Mouse (Mus musculus) limb, embryonic 11.5 days (tissue): ENCODE measurements at regions not wholly inside any gene's neighbourhood (a gene's known extent, or its start where the extent isn't known, plus 50 kb on each side); places are given as distances from the start of the nearest gene placed in this dataset.

Experiments
- ATAC-seq: fragments of 200-750 bp; cut with Nextera tagmentation; 2 replicates; pipeline ENCODE4 v1.8.0; 2017; ENCODE audit warnings: low read depth; ENCODE audit not compliant: insufficient number of reproducible peaks, low FRiP score, low TSS enrichment
- DNase-seq: peaks from one replicate; pipeline ENCODE4 v3.0.0-alpha.2; 2015; ENCODE audit warnings: low spot score
- H3K27ac ChIP-seq: fragments of 300-500 bp; sonication (generic); replicated peaks from 2 replicates; pipeline ENCODE4 v1.5.1; 2014; ENCODE audit warnings: low read depth, mild to moderate bottlenecking, low read length
- H3K27me3 ChIP-seq: fragments of 300-500 bp; sonication (generic); 2 replicates; pipeline ENCODE4 v1.6.1; 2014; ENCODE audit warnings: mild to moderate bottlenecking, low read length, mixed read lengths; ENCODE audit not compliant: control insufficient read depth, insufficient read depth
- H3K36me3 ChIP-seq: fragments of 300-500 bp; sonication (generic); 2 replicates; pipeline ENCODE4 v1.6.1; 2014; ENCODE audit warnings: mild to moderate bottlenecking, low read length, moderate library complexity, mixed read lengths; ENCODE audit not compliant: control insufficient read depth, insufficient read depth
- H3K4me1 ChIP-seq: fragments of 300-500 bp; sonication (generic); 2 replicates; pipeline ENCODE4 v1.6.1; 2014; ENCODE audit warnings: low read length, mixed read lengths; ENCODE audit not compliant: control insufficient read depth, insufficient read depth
- H3K4me2 ChIP-seq: fragments of 300-500 bp; sonication (generic); 2 replicates; pipeline ENCODE4 v1.6.1; 2014; ENCODE audit warnings: low read depth, mild to moderate bottlenecking, moderate library complexity; ENCODE audit not compliant: severe bottlenecking
- H3K4me3 ChIP-seq: fragments of 300-500 bp; sonication (generic); 2 replicates; pipeline ENCODE4 v1.5.1; 2014; ENCODE audit warnings: low read depth, low read length
- H3K9ac ChIP-seq: fragments of 300-500 bp; sonication (generic); 2 replicates; pipeline ENCODE4 v1.6.1; 2014; ENCODE audit warnings: mild to moderate bottlenecking, low read length
- H3K9me3 ChIP-seq: fragments of 300-500 bp; sonication (generic); 2 replicates; pipeline ENCODE4 v1.6.1; 2016; ENCODE audit warnings: low read length; ENCODE audit not compliant: control insufficient read depth
- WGBS: fragments of 180-500 bp; shearing (Covaris S2); extraction: QIAGEN DNeasy Blood & Tissue Kit; methylation state at CpG from one replicate; pipeline ENCODE4 v1.1.7; 2014; 5-methylcytosine and 5-hydroxymethylcytosine counted together

- ATAC-seq (peak; percentile 44; the same call in 1 of the 2 replicates), DNase-seq (peak; percentile 42)
- Histone ChIP-seq H3K9me3 (no peaks in the 10 kb centered on the region), H3K27me3 (no peaks in the 10 kb centered on the region), H3K4me1 (no peaks in the 10 kb centered on the region), H3K27ac (no peak overlapping the region), H3K4me2 (no peak overlapping the region), H3K36me3 (no peaks in the 10 kb centered on the region), H3K4me3 (no peak overlapping the region), H3K9ac (no peak overlapping the region)
- 30% methylated on average over 4 of the region's 4 CpGs for WGBS
Measured at GRCm38 (mm10) chr10:29921658-29922057, 278.7 kb downstream of the Cenpw start.

GRCm38 (mm10) chr10:29897780-29898363 is 302.5 kb downstream of the Cenpw start:
- Histone ChIP-seq H3K27me3 (no peaks in the 10 kb centered on the region), H3K4me1 (no peaks in the 10 kb centered on the region), H3K27ac (no peak overlapping the region), H3K36me3 (no peaks in the 10 kb centered on the region), H3K4me3 (no peak overlapping the region), H3K9ac (no peak overlapping the region), H3K9me3 (no peaks in the 10 kb centered on the region), H3K4me2 (no peak overlapping the region)
- DNase-seq (peak; percentile 40), ATAC-seq (peak; percentile 79; the same call in 1 of the 2 replicates)
- WGBS, result 27% methylated on average over 1 of the region's 1 CpGs

- H3K9me3 ChIP-seq, result no peaks in the 10 kb centered on the region
- no peak overlapping the region for H3K4me3 ChIP-seq
- DNase-seq (no peak), ATAC-seq (no peak)
- H3K27me3 ChIP-seq, result no peaks in the 10 kb centered on the region
- H3K27ac ChIP-seq, result no peak overlapping the region
- H3K4me2 ChIP-seq, result no peak overlapping the region
- H3K9ac ChIP-seq, result no peak overlapping the region
- H3K36me3 ChIP-seq, result no peaks in the 10 kb centered on the region
- H3K4me1 ChIP-seq, result no peaks in the 10 kb centered on the region
Measured at GRCm38 (mm10) chr10:29864566-29864965, 328.9 kb upstream of the Rspo3 start.

- Histone ChIP-seq H3K9me3 (no peaks in the 10 kb centered on the region), H3K4me1 (0 out of 2 replicates have a peak, but pooled peaks cover 2% of the 10 kb centered on the region), H3K36me3 (no peaks in the 10 kb centered on the region), H3K27me3 (no peaks in the 10 kb centered on the region), H3K27ac (no peak overlapping the region), H3K9ac (no peak overlapping the region), H3K4me2 (no peak overlapping the region), H3K4me3 (no peak overlapping the region)
- DNase-seq, result no peak
- whole genome bisulfite sequencing, result 0% methylated on average over 2 of the region's 2 CpGs
- ATAC-seq, result no peak
Measured at GRCm38 (mm10) chr10:29855749-29856313, 320.2 kb upstream of the Rspo3 start.

- Histone ChIP-seq H3K27ac (no peak overlapping the region), H3K4me3 (no peak overlapping the region), H3K27me3 (no peaks in the 10 kb centered on the region)
Measured at GRCm38 (mm10) chr10:29852516-29852915, 316.8 kb upstream of the Rspo3 start.

GRCm38 (mm10) chr10:29824939-29825658 is 289.4 kb upstream of the Rspo3 start:
- no peaks in the 10 kb centered on the region for H3K27me3 ChIP-seq
- H3K9me3 ChIP-seq, result no peaks in the 10 kb centered on the region
- no peak overlapping the region for H3K9ac ChIP-seq
- H3K4me1 ChIP-seq, result no peaks in the 10 kb centered on the region; the same call in 1 of the 2 replicates
- 64% methylated on average over 5 of the region's 5 CpGs for WGBS
- no peaks in the 10 kb centered on the region for H3K36me3 ChIP-seq
- no peak overlapping the region for H3K4me2 ChIP-seq
- H3K27ac ChIP-seq, result no peak overlapping the region
- ATAC-seq (no peak), DNase-seq (no peak)
- no peak overlapping the region for H3K4me3 ChIP-seq

More at GRCm38 (mm10) chr10:29852516-29852915, 316.8 kb upstream of the Rspo3 start:
- no peaks in the 10 kb centered on the region for H3K9me3 ChIP-seq
- DNase-seq (peak; percentile 51), ATAC-seq (0 out of 2 replicates have a peak, but pooled peaks have one; percentile 78)
- H3K4me1 ChIP-seq, result 0 out of 2 replicates have a peak, but pooled peaks cover 2% of the 10 kb centered on the region
- no peaks in the 10 kb centered on the region for H3K36me3 ChIP-seq
- WGBS, result 9% methylated on average over 2 of the region's 2 CpGs
- no peak overlapping the region for H3K9ac ChIP-seq
- H3K4me2 ChIP-seq, result no peak overlapping the region

GRCm38 (mm10) chr10:29824413-29824812 is 288.7 kb upstream of the Rspo3 start:
- Histone ChIP-seq H3K9ac (no peak overlapping the region), H3K4me3 (no peak overlapping the region), H3K27ac (no peak overlapping the region), H3K36me3 (no peaks in the 10 kb centered on the region), H3K27me3 (no peaks in the 10 kb centered on the region), H3K4me1 (no peaks in the 10 kb centered on the region; the same call in 1 of the 2 replicates), H3K9me3 (no peaks in the 10 kb centered on the region), H3K4me2 (no peak overlapping the region)
- ATAC-seq, result no peak
- no peak for DNase-seq

GRCm38 (mm10) chr10:29823177-29823576 is 287.5 kb upstream of the Rspo3 start:
- no peaks in the 10 kb centered on the region; the same call in 1 of the 2 replicates for H3K4me1 ChIP-seq
- no peak overlapping the region for H3K4me3 ChIP-seq
- H3K9ac ChIP-seq, result no peak overlapping the region
- H3K4me2 ChIP-seq, result no peak overlapping the region
- H3K9me3 ChIP-seq, result no peaks in the 10 kb centered on the region
- 92% methylated on average over 2 of the region's 2 CpGs for WGBS
- DNase-seq (no peak), ATAC-seq (no peak)
- no peak overlapping the region for H3K27ac ChIP-seq
- no peaks in the 10 kb centered on the region for H3K27me3 ChIP-seq
- H3K36me3 ChIP-seq, result no peaks in the 10 kb centered on the region
